Comparison of ENCODE assay signal across 18 mouse cellular contexts in the genomic region with DNA sequence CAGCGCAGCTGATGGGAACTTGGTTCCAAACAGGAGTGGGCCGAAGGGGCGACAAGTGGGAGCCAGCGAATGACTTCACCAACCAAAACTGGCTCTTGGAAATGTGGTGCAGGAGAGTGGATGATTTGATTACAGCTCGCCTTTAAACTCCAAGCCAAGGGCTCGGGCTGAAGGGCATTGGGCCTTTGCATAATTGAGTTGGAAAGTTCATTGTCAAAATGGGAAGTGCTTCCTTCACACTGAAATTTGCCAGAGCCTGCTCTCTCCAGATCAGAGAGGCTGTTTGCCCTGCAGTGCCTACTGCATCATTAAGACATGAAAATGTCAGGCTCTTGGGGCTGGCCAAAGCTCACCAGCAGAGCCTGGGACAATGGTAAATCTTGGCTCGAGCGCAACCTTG.
DNase-seq lines count a peak whose midpoint lies in the region; TF ChIP-seq lines count a peak whose summit lies in the region.
"Had no signal": no experiment of that assay in that cellular context is flagged by ENCODE, and none has a peak within 500 bp of the region (broad histone marks: within the 10 kb centered on the region; RNA-seq: fewer than 3 reads in every experiment).

No protein-coding gene starts in this region.

- 66% methylated on average over 8 of the region's 8 CpGs for WGBS in olfactory bulb, adult 2 months

- TF ChIP-seq CTCF in gastrocnemius, adult 2 months (IDR thresholded peaks at IDR 0.05) = no peak
- TF ChIP-seq CTCF in brain, embryonic 14.5 days (IDR thresholded peaks at IDR 0.05; ENCODE audit: borderline replicate concordance, extremely low read depth, insufficient read depth, insufficient read length) = no peak
- no peak for TF ChIP-seq CTCF in olfactory bulb, adult 2 months (IDR thresholded peaks at IDR 0.05; ENCODE audit: insufficient read depth, low read depth, low read length)

- intact Hi-C loops in gastrocnemius, adult 2 months (cut with DNase I) = no loop called here
- intact Hi-C loops in left cerebral cortex, postnatal 4 days (cut with DNase I) = no loop called here
- intact Hi-C loops in left cerebral cortex, postnatal 14 days (cut with DNase I) = no loop called here

- peak; percentile 37 for DNase-seq in gastrocnemius, adult 2 months
- no peak for DNase-seq in gastrocnemius, adult 8-10 months (ENCODE audit: low spot score in 2 of 2)
- peak; percentile 48 for DNase-seq in left cerebral cortex, postnatal 4 days
- no peak for DNase-seq in left cerebral cortex, postnatal 14 days (ENCODE audit: low spot score in 2 of 2)
- DNase-seq in brain, embryonic 14.5 days (ENCODE audit: low read depth) = peak; percentile 73
- no peak for DNase-seq in kidney, postnatal 14 days
- DNase-seq: cerebellum, adult 11-12 months; gastrocnemius, postnatal 10 days; heart, adult 18-20 months; heart, postnatal 4 days; kidney, adult 18-20 months; kidney, postnatal 36 days; lung, adult 2 months; lung, postnatal 4 days; thymus, postnatal 4 days had no signal

- H3K27ac ChIP-seq in gastrocnemius, adult 2 months = no peak overlapping the region
- H3K27ac ChIP-seq in olfactory bulb, adult 2 months (ENCODE audit: insufficient read depth, low read depth, low read length) = 0 out of 2 replicates have a peak overlapping the region, but pooled peaks have one; percentile 43
- H3K27ac ChIP-seq: midbrain, embryonic 10.5 days had no signal

- TF ChIP-seq POLR2A in brain, embryonic 14.5 days (IDR thresholded peaks at IDR 0.05; ENCODE audit: borderline replicate concordance, extremely low read depth, insufficient read depth, insufficient read length, poor library complexity, severe bottlenecking) = no peak
- TF ChIP-seq POLR2A in olfactory bulb, adult 2 months (IDR thresholded peaks at IDR 0.05; ENCODE audit: insufficient read depth, low read depth, low read length) = no peak

- peaks cover 39% of the 10 kb centered on the region for H3K4me1 ChIP-seq in olfactory bulb, adult 2 months (ENCODE audit: control insufficient read depth, insufficient read depth, low read length)

- H3K4me3 ChIP-seq in gastrocnemius, adult 2 months = no peak overlapping the region
- H3K4me3 ChIP-seq in olfactory bulb, adult 2 months (ENCODE audit: insufficient read depth, low read depth, low read length) = no peak overlapping the region
- H3K4me3 ChIP-seq: erythroblast, embryonic 14.5 days; midbrain, embryonic 10.5 days had no signal

Comparison
In these comparisons a context has a peak if more than half of its experiments do, and no peak if none do; other contexts are left out.
1. DNase-seq: peak in gastrocnemius, adult 2 months (single experiment), left cerebral cortex, postnatal 4 days (single experiment) and brain, embryonic 14.5 days (single experiment); none in gastrocnemius, adult 8-10 months (0 of 2), left cerebral cortex, postnatal 14 days (0 of 2) and kidney, postnatal 14 days (single experiment).